Mouse (Mus musculus) spleen, adult 2 months (tissue): ENCODE results near the gene Slc10a7.

Experiments
- CTCF ChIP-seq: fragments of 200-500 bp; IDR thresholded peaks from 2 replicates; pipeline ENCODE4 v1.5.1; 2011; ENCODE audit warnings: mild to moderate bottlenecking, inconsistent platforms; ENCODE audit not compliant: insufficient read depth, insufficient read length, insufficient replicate concordance; ENCODE audit errors: extremely low read depth
- POLR2A ChIP-seq: fragments of 200-500 bp; IDR thresholded peaks from 2 replicates; pipeline ENCODE4 v1.6.1; 2011; ENCODE audit warnings: low read depth, low read length, inconsistent platforms

DNA sequence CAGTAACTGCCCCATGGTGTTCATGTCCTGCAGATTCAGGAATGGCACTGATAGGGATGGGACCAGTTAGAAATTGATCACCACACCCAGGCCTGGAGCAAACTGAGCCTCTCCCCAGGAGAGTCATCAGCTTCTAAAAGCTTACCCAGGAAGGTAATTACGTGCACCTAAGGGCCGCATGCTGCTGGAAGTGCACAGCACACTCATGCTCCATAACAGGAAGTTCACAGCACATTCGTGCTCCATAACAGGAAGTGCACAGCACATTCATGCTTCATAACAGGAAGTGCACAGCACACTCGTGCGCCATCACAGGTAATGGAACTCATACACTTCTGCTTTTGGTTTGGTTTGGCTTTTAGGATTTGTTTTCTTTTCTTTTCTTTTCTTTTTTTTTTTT, 114.8 kb downstream of the Slc10a7 start:
- no peak for TF ChIP-seq CTCF
- no peak for TF ChIP-seq POLR2A
